In genomic region chr5:120018126-120018525, GRCm38 (mm10) we compare ENCODE assay signal across 16 mouse cellular contexts.
"Had no signal": no experiment of that assay in that cellular context is flagged by ENCODE, and none has a peak within 500 bp of the region (broad histone marks: within the 10 kb centered on the region; RNA-seq: fewer than 3 reads in every experiment).

No protein-coding gene starts in this region.

- DNase-seq: gastrocnemius, adult 2 months; gastrocnemius, postnatal 10 days; gastrocnemius, postnatal 25 days; heart, adult 11 months; heart, adult 2 months; heart, postnatal 14 days; heart, postnatal 36 days; kidney, adult 11 months; kidney, adult 2 months; kidney, adult 9 months; kidney, postnatal 14 days; kidney, postnatal 4 days; liver; liver, embryonic 13.5 days had no signal

- ATAC-seq: hindbrain, postnatal 0 days; intestine, embryonic 16.5 days had no signal
